Mouse (Mus musculus) adrenal gland, postnatal 25 days (tissue): ENCODE data around the gene Ggta1. TPM values are rescaled to one million over a fixed set of nuclear protein-coding genes. Genes with fewer than 3 reads are reported as not detected.

Source experiments
- DNase-seq: peaks from one replicate; pipeline ENCODE4 v3.0.0; 2021; ENCODE audit warnings: mixed read lengths
- total RNA-seq: library from RNA; stranded (reverse); gene quantifications from 2 replicates; pipeline ENCODE4 v1.2.3, GENCODE M21; 2021

Gene Ggta1
- total RNA-seq, 1 experiment from 2014 or later, result 13.4 TPM

GRCm38 (mm10) chr2:35434576-35435123 lies 28.4 kb downstream of the Ggta1 start:
- DNase-seq, result no peak

- no peak for DNase-seq
Observed at GRCm38 (mm10) chr2:35433428-35433827, 29.6 kb downstream of the Ggta1 start.

- no peak for DNase-seq
Observed at GRCm38 (mm10) chr2:35432472-35432871, 30.6 kb downstream of the Ggta1 start.

GRCm38 (mm10) chr2:35432011-35432410 lies 31.0 kb downstream of the Ggta1 start:
- peak; percentile 32 for DNase-seq

- DNase-seq, result no peak
Observed at GRCm38 (mm10) chr2:35430806-35431205, 32.2 kb downstream of the Ggta1 start.

- no peak for DNase-seq
Observed at GRCm38 (mm10) chr2:35428615-35429300, 34.3 kb downstream of the Ggta1 start.

GRCm38 (mm10) chr2:35427559-35427958 lies 35.5 kb downstream of the Ggta1 start:
- no peak for DNase-seq

GRCm38 (mm10) chr2:35423711-35424339 lies 39.2 kb downstream of the Ggta1 start:
- no peak for DNase-seq

- DNase-seq, result no peak
Observed at GRCm38 (mm10) chr2:35422384-35422783, 40.6 kb downstream of the Ggta1 start.

GRCm38 (mm10) chr2:35420681-35421080 lies 42.4 kb downstream of the Ggta1 start:
- no peak for DNase-seq

GRCm38 (mm10) chr2:35419671-35420070 lies 43.4 kb downstream of the Ggta1 start:
- no peak for DNase-seq

- DNase-seq, result no peak
Observed at GRCm38 (mm10) chr2:35419243-35419642, 43.8 kb downstream of the Ggta1 start.

- no peak for DNase-seq
Observed at GRCm38 (mm10) chr2:35417231-35417630, 45.8 kb downstream of the Ggta1 start.

- DNase-seq, result no peak
Observed at GRCm38 (mm10) chr2:35416473-35416872, 46.6 kb downstream of the Ggta1 start.

- DNase-seq, result no peak
Observed at GRCm38 (mm10) chr2:35412810-35413209, 50.2 kb downstream of the Ggta1 start.

GRCm38 (mm10) chr2:35412246-35412645 lies 50.8 kb downstream of the Ggta1 start:
- DNase-seq, result no peak

GRCm38 (mm10) chr2:35411640-35412190 lies 51.3 kb downstream of the Ggta1 start:
- no peak for DNase-seq

GRCm38 (mm10) chr2:35409466-35409865 lies 53.6 kb downstream of the Ggta1 start:
- DNase-seq, result no peak

GRCm38 (mm10) chr2:35408409-35409110 lies 54.5 kb downstream of the Ggta1 start:
- DNase-seq, result no peak

GRCm38 (mm10) chr2:35407878-35408277 lies 55.2 kb downstream of the Ggta1 start:
- no peak for DNase-seq

GRCm38 (mm10) chr2:35407266-35407665 lies 55.8 kb downstream of the Ggta1 start:
- no peak for DNase-seq

GRCm38 (mm10) chr2:35406611-35407010 lies 56.4 kb downstream of the Ggta1 start:
- DNase-seq, result no peak

- no peak for DNase-seq
Observed at GRCm38 (mm10) chr2:35402391-35402790, 60.6 kb downstream of the Ggta1 start.
